Mouse (Mus musculus) hindbrain, embryonic 15.5 days (tissue): ENCODE data around the gene Ndufs2. TPM values are rescaled to one million over a fixed set of nuclear protein-coding genes. Genes with fewer than 3 reads are reported as not detected.

Experiments
- ATAC-seq: fragments of 200-750 bp; cut with Nextera tagmentation; 2 replicates; pipeline ENCODE4 v1.8.0; 2017; ENCODE audit warnings: low read depth, moderate number of reproducible peaks, moderate TSS enrichment; ENCODE audit not compliant: low FRiP score
- H3K27ac ChIP-seq: fragments of 300-500 bp; sonication (generic); replicated peaks from 2 replicates; pipeline ENCODE4 v1.5.1; 2015; ENCODE audit warnings: mild to moderate bottlenecking, inconsistent platforms
- H3K27me3 ChIP-seq: fragments of 300-500 bp; sonication (generic); 2 replicates; pipeline ENCODE4 v1.6.1; 2015; ENCODE audit warnings: control low read depth, inconsistent platforms
- H3K36me3 ChIP-seq: fragments of 300-500 bp; sonication (generic); 2 replicates; pipeline ENCODE4 v1.6.1; 2015; ENCODE audit warnings: control low read depth, inconsistent platforms
- H3K4me1 ChIP-seq: fragments of 300-500 bp; sonication (generic); replicated peaks from 2 replicates; pipeline ENCODE4 v1.6.1; 2015; ENCODE audit warnings: control low read depth, inconsistent platforms
- H3K4me2 ChIP-seq: fragments of 300-500 bp; sonication (generic); 2 replicates; pipeline ENCODE4 v1.6.1; 2015; ENCODE audit warnings: moderate library complexity, mild to moderate bottlenecking, inconsistent platforms
- H3K4me3 ChIP-seq: fragments of 300-500 bp; sonication (generic); 2 replicates; pipeline ENCODE4 v1.5.1; 2015; ENCODE audit warnings: mild to moderate bottlenecking, inconsistent platforms
- H3K9ac ChIP-seq: fragments of 300-500 bp; sonication (generic); 2 replicates; pipeline ENCODE4 v1.6.1; 2015; ENCODE audit warnings: inconsistent platforms
- H3K9me3 ChIP-seq: fragments of 300-500 bp; sonication (generic); 2 replicates; pipeline ENCODE4 v1.6.1; 2016; ENCODE audit warnings: control low read depth, inconsistent platforms
- WGBS: fragments of 180-500 bp; shearing (Covaris S2); methylation state at CpG from one replicate; pipeline ENCODE4 v1.1.7; 2015; 5-methylcytosine and 5-hydroxymethylcytosine counted together
- polyA plus RNA-seq: library from polyadenylated mRNA; unstranded; fragments of >200 nt; fragmentation: Nextera tagmentation; extraction: Ambion mirVana; gene quantifications from 2 replicates; pipeline ENCODE4 v1.2.1, GENCODE M21; 2015

Ndufs2 gene
- polyA plus RNA-seq, 1 experiment from 2014 or later = 233 TPM

GRCm38 (mm10) chr1:171284491-171284890 is 33.3 kb upstream of the Ndufs2 start:
- Histone ChIP-seq H3K4me2 (no peak overlapping the region), H3K27ac (no peak overlapping the region), H3K9ac (no peak overlapping the region), H3K9me3 (no peaks in the 10 kb centered on the region), H3K4me3 (no peak overlapping the region), H3K4me1 (peaks cover 50% of the 10 kb centered on the region), H3K27me3 (no peaks in the 10 kb centered on the region), H3K36me3 (peaks cover 39% of the 10 kb centered on the region)
- 88% methylated on average over 15 of the region's 15 CpGs for WGBS
- ATAC-seq = no peak

DNA sequence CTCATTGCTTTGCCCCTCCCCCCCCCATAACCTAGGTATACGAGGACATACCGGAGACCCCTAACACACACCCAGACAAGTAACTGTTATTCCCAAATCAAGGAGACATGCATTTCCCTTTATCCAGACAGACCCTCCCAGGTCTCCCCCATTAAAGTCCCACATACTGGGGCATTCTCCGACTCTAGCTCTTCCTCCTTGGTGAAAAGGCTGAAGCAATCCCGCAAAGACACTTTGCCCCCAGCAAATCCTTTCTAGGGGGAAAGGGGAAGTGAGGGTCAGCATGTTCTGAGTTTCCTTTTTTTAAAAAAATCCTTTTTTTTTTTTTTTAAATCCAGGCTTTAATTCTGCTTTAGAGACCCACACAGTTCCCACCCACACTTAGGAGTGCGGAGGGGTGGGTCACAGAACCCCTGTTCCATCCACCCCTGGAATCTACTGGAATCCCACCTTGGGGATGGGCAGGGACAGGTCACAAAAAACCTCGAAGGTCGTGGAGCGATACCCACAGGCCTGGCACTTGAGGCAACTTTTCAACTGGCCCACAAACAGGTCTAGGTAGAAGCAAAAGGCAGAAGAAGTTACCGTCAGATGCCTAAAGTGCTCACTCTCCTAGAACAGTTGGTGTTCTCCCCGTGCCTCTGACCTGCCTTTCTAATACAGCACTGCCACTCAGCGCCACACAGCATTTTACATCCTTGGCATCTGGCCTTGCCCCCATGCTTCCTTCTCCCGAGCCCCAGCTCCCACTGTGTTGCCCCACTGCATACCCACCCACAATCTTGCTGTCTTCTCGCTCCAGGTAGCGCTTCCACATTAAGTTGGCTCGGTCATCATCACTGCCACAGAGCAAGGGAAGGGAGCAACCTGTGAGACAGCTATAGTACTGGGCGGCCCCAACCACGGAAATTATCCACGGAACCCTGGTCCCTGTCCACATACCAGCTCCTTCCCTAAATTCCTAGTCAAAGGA is 32.3 kb upstream of the Ndufs2 start:
- no peaks in the 10 kb centered on the region for H3K9me3 ChIP-seq
- no peak overlapping the region for H3K9ac ChIP-seq
- H3K4me1 ChIP-seq = peaks cover 51% of the 10 kb centered on the region
- no peak overlapping the region for H3K27ac ChIP-seq
- H3K36me3 ChIP-seq = peaks cover 30% of the 10 kb centered on the region
- no peaks in the 10 kb centered on the region for H3K27me3 ChIP-seq
- 92% methylated on average over 18 of the region's 18 CpGs for WGBS
- ATAC-seq = no peak
- no peak overlapping the region for H3K4me3 ChIP-seq
- H3K4me2 ChIP-seq = no peak overlapping the region

DNA sequence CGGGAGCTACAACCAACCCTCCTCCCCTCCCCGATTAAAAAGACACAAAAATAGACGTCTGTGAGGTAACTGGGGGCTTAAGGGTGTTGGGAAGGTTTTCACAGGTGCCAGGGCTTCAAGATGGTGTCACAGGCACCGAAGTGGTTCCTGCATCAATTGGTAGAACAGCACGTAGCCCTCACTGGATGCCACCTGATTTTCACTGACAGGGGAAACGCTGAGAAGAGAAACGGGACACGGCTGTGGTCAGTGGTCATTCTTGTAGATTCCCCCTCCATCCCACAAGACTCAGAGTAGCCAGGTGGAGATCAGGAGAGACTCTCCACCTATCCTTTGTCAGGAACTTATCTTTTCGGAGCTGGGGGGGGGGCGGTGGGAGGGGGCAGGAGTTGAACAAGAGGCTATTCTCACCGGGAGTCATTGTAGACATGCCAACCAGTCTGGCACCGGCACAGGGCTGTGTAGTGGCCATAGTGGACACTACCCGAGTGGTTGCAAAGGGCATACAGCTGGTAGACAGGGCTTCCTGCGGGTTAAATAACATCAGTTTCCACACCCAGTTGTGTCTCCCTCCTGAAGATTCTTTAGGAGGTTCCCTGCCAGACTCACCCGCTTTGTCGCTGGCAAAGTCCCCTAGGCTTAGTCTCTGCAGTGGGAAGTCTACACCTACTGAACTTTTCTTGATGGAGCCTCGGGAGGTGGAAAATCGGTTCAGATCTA is 31.1 kb upstream of the Ndufs2 start:
- Histone ChIP-seq H3K9ac (peak overlapping the region; percentile 24; the same call in 1 of the 2 replicates), H3K27ac (no peak overlapping the region), H3K27me3 (no peaks in the 10 kb centered on the region), H3K9me3 (no peaks in the 10 kb centered on the region), H3K4me3 (peak overlapping the region; percentile 67), H3K4me2 (peak overlapping the region; percentile 73), H3K4me1 (peaks cover 45% of the 10 kb centered on the region), H3K36me3 (peaks cover 36% of the 10 kb centered on the region)
- no peak for ATAC-seq
- WGBS = 81% methylated on average over 18 of the region's 18 CpGs

GRCm38 (mm10) chr1:171281528-171281923 is 30.3 kb upstream of the Ndufs2 start:
- no peaks in the 10 kb centered on the region for H3K27me3 ChIP-seq
- H3K9ac ChIP-seq = peak overlapping the region; percentile 24
- ATAC-seq = peak; percentile 57
- peaks cover 43% of the 10 kb centered on the region for H3K36me3 ChIP-seq
- H3K4me3 ChIP-seq = peak overlapping the region; percentile 67
- H3K4me1 ChIP-seq = peaks cover 38% of the 10 kb centered on the region
- no peaks in the 10 kb centered on the region for H3K9me3 ChIP-seq
- peak overlapping the region; percentile 78 for H3K27ac ChIP-seq
- under 1% methylated on average over 10 of the region's 10 CpGs for WGBS
- H3K4me2 ChIP-seq = peak overlapping the region; percentile 73

DNA sequence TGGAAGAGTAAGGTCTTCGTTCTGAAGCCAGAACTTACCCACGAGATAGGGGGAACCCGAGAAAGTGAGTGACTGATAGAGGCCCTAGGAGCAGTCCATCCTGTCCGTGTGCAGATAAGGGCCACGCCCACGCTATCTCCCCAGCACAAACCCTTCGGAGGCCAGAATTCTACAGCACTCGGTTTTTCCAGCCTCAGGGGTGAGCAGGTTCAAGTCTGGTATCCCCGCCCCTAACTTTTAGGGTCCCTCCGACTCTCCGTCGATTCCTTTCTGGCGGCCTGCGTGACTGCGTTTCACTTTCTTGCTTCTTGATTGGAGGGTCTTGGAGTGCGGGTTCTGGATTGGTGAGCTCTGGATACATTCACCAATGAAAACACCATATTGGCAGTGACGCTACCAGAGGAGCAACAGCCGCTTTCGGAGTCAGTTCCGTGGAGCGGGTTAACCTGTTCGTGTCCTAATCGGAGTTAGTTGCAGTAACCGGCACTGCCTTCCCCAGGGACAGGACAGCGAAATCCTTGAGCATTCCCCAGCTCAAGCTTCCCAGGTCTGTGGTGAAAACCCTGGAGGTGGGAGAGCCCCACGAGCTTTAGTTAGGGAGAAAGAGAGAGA is 29.8 kb upstream of the Ndufs2 start, which contains the start of gene Ppox:
Gene Ppox (minus strand): TSS at position 271 of the 612 bp plus-strand sequence.
- peak within 1 kb of the TSS; percentile 78 for H3K27ac ChIP-seq
- peaks cover 43% of the 10 kb centered on the region for H3K36me3 ChIP-seq
- under 1% methylated on average over 26 of the region's 26 CpGs for WGBS
- H3K4me3 ChIP-seq = peak within 1 kb of the TSS; percentile 67
- peak within 1 kb of the TSS; percentile 61 for H3K9ac ChIP-seq
- no peaks in the 10 kb centered on the region for H3K9me3 ChIP-seq
- H3K4me2 ChIP-seq = peak within 1 kb of the TSS; percentile 73
- H3K4me1 ChIP-seq = peaks cover 33% of the 10 kb centered on the region
- ATAC-seq = peak; percentile 97
- H3K27me3 ChIP-seq = no peaks in the 10 kb centered on the region

DNA sequence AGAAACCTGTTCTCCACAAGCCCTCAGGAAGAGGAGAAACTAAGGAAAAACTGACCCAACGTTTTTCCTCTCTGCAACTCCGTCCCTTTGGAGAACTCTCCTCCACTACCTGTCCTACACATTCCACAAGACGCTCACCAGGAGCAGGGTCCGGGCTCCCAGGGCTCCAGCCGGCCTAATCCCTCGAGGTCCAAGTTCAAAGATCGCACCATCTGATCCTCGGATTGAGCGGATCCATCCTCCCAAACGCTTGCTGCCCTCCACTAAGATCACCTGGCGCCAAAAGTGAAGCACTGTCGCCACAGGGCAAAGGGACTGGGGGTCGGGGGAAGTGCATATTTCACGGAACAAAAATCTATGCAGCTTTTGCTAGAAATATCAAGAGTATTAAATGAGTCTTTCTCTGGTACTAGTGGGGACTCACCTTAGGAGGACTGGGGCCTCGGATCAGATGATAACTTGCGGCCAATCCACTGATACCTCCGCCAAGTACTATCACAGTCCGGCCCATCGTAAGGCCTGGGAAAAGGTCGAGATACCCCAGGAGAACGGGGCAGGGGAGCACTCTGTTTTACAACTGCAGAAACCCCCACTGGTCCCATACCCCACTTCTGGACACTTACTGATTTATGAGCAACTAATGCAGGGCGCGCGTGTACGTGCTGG is 29.2 kb upstream of the Ndufs2 start:
- H3K27ac ChIP-seq = peak overlapping the region; percentile 36; the same call in 1 of the 2 replicates
- under 1% methylated on average over 25 of the region's 25 CpGs for WGBS
- H3K36me3 ChIP-seq = peaks cover 46% of the 10 kb centered on the region
- no peaks in the 10 kb centered on the region for H3K9me3 ChIP-seq
- H3K4me2 ChIP-seq = peak overlapping the region; percentile 73
- H3K9ac ChIP-seq = peak overlapping the region; percentile 61
- no peaks in the 10 kb centered on the region for H3K27me3 ChIP-seq
- ATAC-seq = no peak; the same call in 1 of the 2 replicates
- peaks cover 27% of the 10 kb centered on the region for H3K4me1 ChIP-seq
- peak overlapping the region; percentile 67 for H3K4me3 ChIP-seq

DNA sequence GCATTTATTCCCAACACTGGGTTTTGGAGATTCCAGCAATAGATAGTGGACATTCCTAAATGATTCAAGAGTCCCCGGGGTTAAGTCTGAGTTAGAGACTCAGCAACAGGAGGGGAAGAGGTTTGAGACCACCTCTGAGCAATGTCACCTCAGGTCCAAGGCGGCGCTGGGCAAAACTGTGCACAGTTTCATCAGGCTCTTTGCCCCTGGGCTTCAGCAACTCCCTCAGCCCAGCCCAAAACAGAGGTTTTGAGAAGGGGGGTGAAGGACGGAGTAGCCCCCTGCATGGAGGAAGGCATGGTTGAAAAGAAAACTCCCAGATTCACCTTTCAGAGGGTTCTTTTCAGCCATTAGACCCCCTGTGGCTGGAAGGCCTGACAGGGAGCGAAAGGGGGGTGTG is 28.5 kb upstream of the Ndufs2 start:
- no peak overlapping the region for H3K9ac ChIP-seq
- H3K4me1 ChIP-seq = peaks cover 26% of the 10 kb centered on the region
- no peak for ATAC-seq
- H3K36me3 ChIP-seq = peaks cover 42% of the 10 kb centered on the region
- H3K27ac ChIP-seq = no peak overlapping the region
- no peaks in the 10 kb centered on the region for H3K9me3 ChIP-seq
- H3K4me2 ChIP-seq = peak overlapping the region; percentile 73
- peak overlapping the region; percentile 67 for H3K4me3 ChIP-seq
- 60% methylated on average over 5 of the region's 5 CpGs for WGBS
- no peaks in the 10 kb centered on the region for H3K27me3 ChIP-seq

- no peak overlapping the region for H3K4me3 ChIP-seq
- peaks cover 26% of the 10 kb centered on the region for H3K4me1 ChIP-seq
- no peak overlapping the region for H3K9ac ChIP-seq
- no peaks in the 10 kb centered on the region for H3K9me3 ChIP-seq
- peaks cover 42% of the 10 kb centered on the region for H3K36me3 ChIP-seq
- no peaks in the 10 kb centered on the region for H3K27me3 ChIP-seq
- H3K4me2 ChIP-seq = 0 out of 2 replicates have a peak overlapping the region, but pooled peaks have one; percentile 73
- WGBS = 89% methylated on average over 14 of the region's 14 CpGs
- no peak for ATAC-seq
- H3K27ac ChIP-seq = no peak overlapping the region
These were observed 28.0 kb upstream of the Ndufs2 start for GRCm38 (mm10) chr1:171279012-171279705.

- no peak for ATAC-seq
- Histone ChIP-seq H3K27me3 (no peaks in the 10 kb centered on the region), H3K4me3 (no peak overlapping the region), H3K4me1 (peaks cover 26% of the 10 kb centered on the region), H3K36me3 (peaks cover 43% of the 10 kb centered on the region), H3K9me3 (no peaks in the 10 kb centered on the region), H3K27ac (no peak overlapping the region), H3K9ac (no peak overlapping the region), H3K4me2 (no peak overlapping the region)
- WGBS = 94% methylated on average over 8 of the region's 8 CpGs
These were observed 27.2 kb upstream of the Ndufs2 start for GRCm38 (mm10) chr1:171278436-171278835.

DNA sequence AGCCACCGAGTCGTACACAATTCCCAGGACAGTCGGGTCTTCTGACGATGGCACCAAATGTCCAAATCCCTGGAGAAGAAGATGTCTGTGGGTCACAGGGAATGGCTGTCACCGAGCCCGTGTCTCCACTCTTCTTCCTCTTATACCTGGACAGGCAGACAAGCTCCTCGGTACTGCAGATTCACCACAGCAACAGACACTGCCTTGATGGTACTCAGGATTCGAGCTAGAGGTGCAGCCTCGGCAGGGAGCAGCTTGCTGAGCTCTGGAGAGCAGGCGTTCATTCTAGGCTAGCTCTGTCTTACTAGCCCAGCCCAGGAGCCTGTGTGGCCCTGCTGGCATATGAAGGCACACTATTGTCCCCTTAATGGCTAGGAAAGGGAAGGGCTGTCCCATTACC is 26.5 kb upstream of the Ndufs2 start:
- ATAC-seq = no peak
- H3K4me1 ChIP-seq = peaks cover 26% of the 10 kb centered on the region
- H3K9me3 ChIP-seq = no peaks in the 10 kb centered on the region
- H3K4me3 ChIP-seq = no peak overlapping the region
- no peak overlapping the region for H3K27ac ChIP-seq
- H3K36me3 ChIP-seq = peaks cover 47% of the 10 kb centered on the region
- no peak overlapping the region for H3K9ac ChIP-seq
- H3K27me3 ChIP-seq = no peaks in the 10 kb centered on the region
- WGBS = 86% methylated on average over 10 of the region's 10 CpGs
- H3K4me2 ChIP-seq = no peak overlapping the region
